Comparison of ENCODE assay signal across 9 mouse cellular contexts in genomic region chr1:73999533-73999932, GRCm38 (mm10).
DNase-seq lines count a peak whose midpoint lies in the region; ATAC-seq and TF ChIP-seq lines count a peak whose summit lies in the region.
"Had no signal": no experiment of that assay in that cellular context is flagged by ENCODE, and none has a peak within 500 bp of the region (broad histone marks: within the 10 kb centered on the region; RNA-seq: fewer than 3 reads in every experiment).

No protein-coding gene starts in this region.

- no peaks in the 10 kb centered on the region for H3K27me3 ChIP-seq in cerebellum, adult 2 months (ENCODE audit: control insufficient read depth, insufficient read depth, low read length)
- H3K27me3 ChIP-seq in kidney, embryonic 16.5 days (ENCODE audit: insufficient read depth, low read length), result no peaks in the 10 kb centered on the region
- no peaks in the 10 kb centered on the region for H3K27me3 ChIP-seq in embryonic facial prominence, embryonic 12.5 days
- H3K27me3 ChIP-seq in liver, embryonic 11.5 days (replicated peaks; ENCODE audit: control insufficient read depth, insufficient read depth, low read length), result no peaks in the 10 kb centered on the region

- peaks cover 11% of the 10 kb centered on the region for H3K36me3 ChIP-seq in kidney, embryonic 16.5 days (ENCODE audit: insufficient read depth, low read length)
- H3K36me3 ChIP-seq in embryonic facial prominence, embryonic 12.5 days, result peaks cover 19% of the 10 kb centered on the region
- H3K36me3 ChIP-seq in liver, embryonic 11.5 days (ENCODE audit: control insufficient read depth, insufficient read depth, low read length), result peaks cover 2% of the 10 kb centered on the region; the same call in 1 of the 2 replicates

- WGBS in cerebellum, adult 2 months, result 89% methylated on average over 5 of the region's 5 CpGs
- WGBS in kidney, embryonic 16.5 days, result 80% methylated on average over 5 of the region's 5 CpGs
- WGBS in embryonic facial prominence, embryonic 12.5 days, result 59% methylated on average over 5 of the region's 5 CpGs
- 83% methylated on average over 5 of the region's 5 CpGs for WGBS in liver, embryonic 11.5 days

- peak overlapping the region; percentile 59 for H3K27ac ChIP-seq in cerebellum, adult 2 months (ENCODE audit: insufficient read depth, low read length)
- H3K27ac ChIP-seq in kidney, embryonic 16.5 days (ENCODE audit: low read length), result peak overlapping the region; percentile 84
- peak overlapping the region; percentile 76 for H3K27ac ChIP-seq in embryonic facial prominence, embryonic 12.5 days
- 0 out of 2 replicates have a peak overlapping the region, but pooled peaks have one; percentile 55 for H3K27ac ChIP-seq in liver, embryonic 11.5 days (ENCODE audit: low read depth, low read length)

- H3K4me1 ChIP-seq in cerebellum, adult 2 months (ENCODE audit: control insufficient read depth, insufficient read depth, low read length), result no peaks in the 10 kb centered on the region
- peaks cover 37% of the 10 kb centered on the region for H3K4me1 ChIP-seq in kidney, embryonic 16.5 days (ENCODE audit: insufficient read depth, low read length)
- peaks cover 39% of the 10 kb centered on the region for H3K4me1 ChIP-seq in embryonic facial prominence, embryonic 12.5 days
- peaks cover 38% of the 10 kb centered on the region for H3K4me1 ChIP-seq in liver, embryonic 11.5 days (replicated peaks; ENCODE audit: control insufficient read depth, insufficient read depth, low read length)

- no peak for TF ChIP-seq POLR2A in cerebellum, adult 2 months (IDR thresholded peaks at IDR 0.05; ENCODE audit: borderline replicate concordance, insufficient read depth, low read length)

- H3K9ac ChIP-seq in kidney, embryonic 16.5 days (replicated peaks; ENCODE audit: low read length), result peak overlapping the region; percentile 47; the same call in 1 of the 2 replicates
- H3K9ac ChIP-seq in embryonic facial prominence, embryonic 12.5 days, result no peak overlapping the region; the same call in 1 of the 2 replicates
- H3K9ac ChIP-seq in liver, embryonic 11.5 days (ENCODE audit: low read depth, low read length), result no peak overlapping the region

- DNase-seq in cerebellum, adult 2 months, result no peak
- DNase-seq in cerebellum, adult 11 months, result no peak
- DNase-seq in kidney, adult 11 months, result no peak
- no peak for DNase-seq in liver, embryonic 11.5 days (ENCODE audit: low spot score)
- no peak for DNase-seq in embryo, embryonic 10.5 days (ENCODE audit: low spot score)
- no peak for DNase-seq in spleen, adult 12 weeks (ENCODE audit: low spot score)

- H3K9me3 ChIP-seq in kidney, embryonic 16.5 days (ENCODE audit: low read length), result no peaks in the 10 kb centered on the region
- no peaks in the 10 kb centered on the region for H3K9me3 ChIP-seq in embryonic facial prominence, embryonic 12.5 days
- H3K9me3 ChIP-seq in liver, embryonic 11.5 days (ENCODE audit: control insufficient read depth, low read length), result no peaks in the 10 kb centered on the region

- H3K4me2 ChIP-seq in kidney, embryonic 16.5 days (replicated peaks; ENCODE audit: low read depth, low read length), result no peak overlapping the region
- H3K4me2 ChIP-seq in embryonic facial prominence, embryonic 12.5 days (replicated peaks), result no peak overlapping the region
- no peak overlapping the region; the same call in 1 of the 2 replicates for H3K4me2 ChIP-seq in liver, embryonic 11.5 days

- no peak for TF ChIP-seq CTCF in cerebellum, adult 2 months (IDR thresholded peaks at IDR 0.05; ENCODE audit: borderline replicate concordance, insufficient read depth, low read depth, low read length)

- ATAC-seq in kidney, embryonic 16.5 days (ENCODE audit: low FRiP score, low TSS enrichment), result no peak
- no peak for ATAC-seq in embryonic facial prominence, embryonic 12.5 days (ENCODE audit: insufficient number of reproducible peaks, insufficient read depth, low FRiP score, low TSS enrichment)
- no peak for ATAC-seq in liver, embryonic 11.5 days (replicated peaks; ENCODE audit: low FRiP score)
- ATAC-seq: forebrain, embryonic 16.5 days had no signal

- no peak overlapping the region for H3K4me3 ChIP-seq in cerebellum, adult 2 months (replicated peaks; ENCODE audit: insufficient read depth, low read depth, low read length)
- no peak overlapping the region for H3K4me3 ChIP-seq in kidney, embryonic 16.5 days (ENCODE audit: low read length)
- H3K4me3 ChIP-seq in embryonic facial prominence, embryonic 12.5 days, result no peak overlapping the region
- no peak overlapping the region for H3K4me3 ChIP-seq in liver, embryonic 11.5 days (ENCODE audit: low read depth, low read length)
